Mouse (Mus musculus) liver, embryonic 15.5 days (tissue): Measurements from ENCODE around the gene Aida. TPM values are rescaled to one million over a fixed set of nuclear protein-coding genes. Genes with fewer than 3 reads are reported as not detected.
A peak's percentile ranks its signal among the peaks of the same experiment; 100 is the strongest.

Source experiments
- ATAC-seq: fragments of 200-750 bp; cut with Nextera tagmentation; 2 replicates; pipeline ENCODE4 v1.8.0; 2017; ENCODE audit warnings: moderate number of reproducible peaks, mild to moderate bottlenecking, moderate library complexity; ENCODE audit not compliant: insufficient read depth
- H3K27ac ChIP-seq: fragments of 300-500 bp; sonication (generic); replicated peaks from 2 replicates; pipeline ENCODE4 v1.5.1; 2015; ENCODE audit warnings: mild to moderate bottlenecking, inconsistent platforms
- H3K27me3 ChIP-seq: fragments of 300-500 bp; sonication (generic); 2 replicates; pipeline ENCODE4 v1.6.1; 2015; ENCODE audit warnings: mild to moderate bottlenecking, inconsistent platforms
- H3K36me3 ChIP-seq: fragments of 300-500 bp; sonication (generic); replicated peaks from 2 replicates; pipeline ENCODE4 v1.6.1; 2015; ENCODE audit warnings: moderate library complexity, mild to moderate bottlenecking, inconsistent platforms
- H3K4me1 ChIP-seq: fragments of 300-500 bp; sonication (generic); replicated peaks from 2 replicates; pipeline ENCODE4 v1.6.1; 2015; ENCODE audit warnings: inconsistent platforms
- H3K4me2 ChIP-seq: fragments of 300-500 bp; sonication (generic); 2 replicates; pipeline ENCODE4 v1.6.1; 2015; ENCODE audit warnings: moderate library complexity, mild to moderate bottlenecking, inconsistent platforms
- H3K4me3 ChIP-seq: fragments of 300-500 bp; sonication (generic); replicated peaks from 2 replicates; pipeline ENCODE4 v1.5.1; 2015; ENCODE audit warnings: mild to moderate bottlenecking, inconsistent platforms
- H3K9ac ChIP-seq: fragments of 300-500 bp; sonication (generic); 2 replicates; pipeline ENCODE4 v1.6.1; 2015; ENCODE audit warnings: moderate library complexity, mild to moderate bottlenecking, inconsistent platforms
- H3K9me3 ChIP-seq: fragments of 300-500 bp; sonication (generic); replicated peaks from 2 replicates; pipeline ENCODE4 v1.6.1; 2016; ENCODE audit warnings: inconsistent platforms
- WGBS: fragments of 180-500 bp; shearing (Covaris S2); methylation state at CpG from one replicate; pipeline ENCODE4 v1.1.7; 2015; ENCODE audit warnings: mixed read lengths; ENCODE audit not compliant: insufficient replicate concordance; 5-methylcytosine and 5-hydroxymethylcytosine counted together
- polyA plus RNA-seq: library from polyadenylated mRNA; unstranded; fragments of >200 nt; fragmentation: Nextera tagmentation; extraction: Ambion mirVana; gene quantifications from 2 replicates; pipeline ENCODE4 v1.2.1, GENCODE M21; 2015

Aida gene
- polyA plus RNA-seq = 16.2 and 17.5 TPM in 2 replicates

- Histone ChIP-seq H3K27ac (peak within 1 kb of the TSS; percentile 82), H3K9ac (peak within 1 kb of the TSS; percentile 68), H3K27me3 (no peaks in the 10 kb centered on the region), H3K4me2 (peak within 1 kb of the TSS; percentile 72), H3K4me3 (peak within 1 kb of the TSS; percentile 65), H3K9me3 (no peaks in the 10 kb centered on the region), H3K36me3 (peaks cover 25% of the 10 kb centered on the region), H3K4me1 (no peaks in the 10 kb centered on the region)
- peak; percentile 13 for ATAC-seq
- under 1% methylated on average over 26 of the region's 26 CpGs for WGBS
These were observed at the start of gene Aida for GRCm38 (mm10) chr1:183296465-183296864. Aida (plus strand) TSS chr1:183296590.

GRCm38 (mm10) chr1:183248144-183248543 lies 48.2 kb upstream of the Aida start:
- Histone ChIP-seq H3K4me1 (peaks cover 16% of the 10 kb centered on the region; the same call in 1 of the 2 replicates), H3K4me2 (no peak overlapping the region), H3K9ac (no peak overlapping the region), H3K9me3 (no peaks in the 10 kb centered on the region), H3K27me3 (no peaks in the 10 kb centered on the region), H3K4me3 (no peak overlapping the region), H3K36me3 (no peaks in the 10 kb centered on the region), H3K27ac (no peak overlapping the region)
- ATAC-seq = peak; percentile 64
- WGBS = 11% methylated on average over 1 of the region's 1 CpGs

GRCm38 (mm10) chr1:183250612-183251011 lies 45.8 kb upstream of the Aida start:
- ATAC-seq = no peak; the same call in 1 of the 2 replicates
- 51% methylated on average over 4 of the region's 4 CpGs for WGBS
- H3K27me3 ChIP-seq = no peaks in the 10 kb centered on the region
- H3K4me3 ChIP-seq = no peak overlapping the region
- H3K4me1 ChIP-seq = peaks cover 16% of the 10 kb centered on the region; the same call in 1 of the 2 replicates
- H3K4me2 ChIP-seq = no peak overlapping the region
- no peaks in the 10 kb centered on the region for H3K36me3 ChIP-seq
- no peak overlapping the region for H3K27ac ChIP-seq
- H3K9ac ChIP-seq = no peak overlapping the region
- no peaks in the 10 kb centered on the region for H3K9me3 ChIP-seq

- no peak for ATAC-seq
- Histone ChIP-seq H3K27ac (no peak overlapping the region), H3K4me3 (no peak overlapping the region), H3K4me1 (peaks cover 16% of the 10 kb centered on the region; the same call in 1 of the 2 replicates), H3K27me3 (no peaks in the 10 kb centered on the region), H3K9me3 (no peaks in the 10 kb centered on the region), H3K4me2 (no peak overlapping the region), H3K36me3 (no peaks in the 10 kb centered on the region), H3K9ac (no peak overlapping the region)
- WGBS = 52% methylated on average over 2 of the region's 2 CpGs
These were observed 44.6 kb upstream of the Aida start for GRCm38 (mm10) chr1:183251818-183252217.

- Histone ChIP-seq H3K36me3 (no peaks in the 10 kb centered on the region), H3K9ac (no peak overlapping the region), H3K4me2 (no peak overlapping the region), H3K9me3 (no peaks in the 10 kb centered on the region), H3K4me3 (no peak overlapping the region), H3K4me1 (peaks cover 13% of the 10 kb centered on the region; the same call in 1 of the 2 replicates), H3K27ac (no peak overlapping the region), H3K27me3 (no peaks in the 10 kb centered on the region)
- WGBS = 65% methylated on average over 10 of the region's 10 CpGs
- ATAC-seq = no peak
These were observed 43.8 kb upstream of the Aida start for GRCm38 (mm10) chr1:183252574-183252973.

- peaks cover 8% of the 10 kb centered on the region; the same call in 1 of the 2 replicates for H3K4me1 ChIP-seq
- no peak overlapping the region for H3K4me2 ChIP-seq
- H3K27me3 ChIP-seq = no peaks in the 10 kb centered on the region
- no peaks in the 10 kb centered on the region for H3K9me3 ChIP-seq
- 58% methylated on average over 13 of the region's 13 CpGs for WGBS
- no peaks in the 10 kb centered on the region for H3K36me3 ChIP-seq
- no peak overlapping the region for H3K27ac ChIP-seq
- H3K4me3 ChIP-seq = no peak overlapping the region
- no peak for ATAC-seq
- H3K9ac ChIP-seq = no peak overlapping the region
These were observed 32.0 kb upstream of the Aida start for GRCm38 (mm10) chr1:183264145-183265008.

GRCm38 (mm10) chr1:183265921-183266467 lies 30.4 kb upstream of the Aida start:
- Histone ChIP-seq H3K4me2 (no peak overlapping the region; the same call in 1 of the 2 replicates), H3K4me3 (no peak overlapping the region)
- ATAC-seq = no peak

GRCm38 (mm10) chr1:183267666-183268065 lies 28.7 kb upstream of the Aida start:
- no peaks in the 10 kb centered on the region for H3K9me3 ChIP-seq
- WGBS = 63% methylated on average over 6 of the region's 6 CpGs
- H3K9ac ChIP-seq = no peak overlapping the region
- no peak for ATAC-seq
- H3K4me1 ChIP-seq = peaks cover 8% of the 10 kb centered on the region; the same call in 1 of the 2 replicates
- no peak overlapping the region for H3K4me2 ChIP-seq
- no peak overlapping the region for H3K27ac ChIP-seq
- no peak overlapping the region for H3K4me3 ChIP-seq
- no peaks in the 10 kb centered on the region for H3K27me3 ChIP-seq
- no peaks in the 10 kb centered on the region for H3K36me3 ChIP-seq

More at GRCm38 (mm10) chr1:183265921-183266467, 30.4 kb upstream of the Aida start:
- H3K4me1 ChIP-seq = peaks cover 8% of the 10 kb centered on the region; the same call in 1 of the 2 replicates
- no peaks in the 10 kb centered on the region for H3K9me3 ChIP-seq
- H3K27ac ChIP-seq = no peak overlapping the region
- WGBS = 26% methylated on average over 14 of the region's 14 CpGs
- H3K9ac ChIP-seq = no peak overlapping the region
- H3K36me3 ChIP-seq = no peaks in the 10 kb centered on the region
- no peaks in the 10 kb centered on the region for H3K27me3 ChIP-seq

GRCm38 (mm10) chr1:183272867-183273818 lies 23.2 kb upstream of the Aida start:
- no peak overlapping the region for H3K9ac ChIP-seq
- H3K4me2 ChIP-seq = no peak overlapping the region
- no peak overlapping the region for H3K27ac ChIP-seq
- no peak overlapping the region for H3K4me3 ChIP-seq
- no peaks in the 10 kb centered on the region for H3K27me3 ChIP-seq
- ATAC-seq = no peak
- no peaks in the 10 kb centered on the region for H3K9me3 ChIP-seq
- no peaks in the 10 kb centered on the region for H3K4me1 ChIP-seq
- 46% methylated on average over 10 of the region's 10 CpGs for WGBS
- peaks cover 11% of the 10 kb centered on the region for H3K36me3 ChIP-seq

- 58% methylated on average over 3 of the region's 3 CpGs for WGBS
- no peak overlapping the region for H3K27ac ChIP-seq
- no peak overlapping the region for H3K4me2 ChIP-seq
- H3K9ac ChIP-seq = no peak overlapping the region
- no peaks in the 10 kb centered on the region for H3K9me3 ChIP-seq
- no peaks in the 10 kb centered on the region for H3K27me3 ChIP-seq
- no peaks in the 10 kb centered on the region for H3K4me1 ChIP-seq
- H3K4me3 ChIP-seq = no peak overlapping the region
- peaks cover 22% of the 10 kb centered on the region for H3K36me3 ChIP-seq
- no peak for ATAC-seq
These were observed 22.0 kb upstream of the Aida start for GRCm38 (mm10) chr1:183274385-183274784.
